17 mouse cellular contexts compared by ENCODE assay signal in genomic region chr1:33897426-33897825, GRCm38 (mm10).
"Had no signal": no experiment of that assay in that cellular context is flagged by ENCODE, and none has a peak within 500 bp of the region (broad histone marks: within the 10 kb centered on the region; RNA-seq: fewer than 3 reads in every experiment).

No protein-coding gene starts in this region.

- H3K9ac ChIP-seq: limb, embryonic 12.5 days; liver, embryonic 13.5 days; liver, postnatal 0 days; lung, embryonic 15.5 days; midbrain, embryonic 15.5 days; neural tube, embryonic 12.5 days had no signal

- H3K27me3 ChIP-seq: limb, embryonic 12.5 days; lung, embryonic 15.5 days; midbrain, embryonic 15.5 days; neural tube, embryonic 12.5 days had no signal

- DNase-seq: kidney, postnatal 10 days; kidney, postnatal 4 days; liver; liver, embryonic 13.5 days; liver, postnatal 0 days; lung, postnatal 14 days; thymus, adult 2 months; thymus, postnatal 25 days had no signal

- H3K36me3 ChIP-seq: limb, embryonic 12.5 days; liver, embryonic 13.5 days; lung, embryonic 15.5 days; midbrain, embryonic 15.5 days; neural tube, embryonic 12.5 days had no signal

- H3K4me2 ChIP-seq: limb, embryonic 12.5 days; liver, embryonic 13.5 days; lung, embryonic 15.5 days; midbrain, embryonic 11.5 days; midbrain, embryonic 15.5 days; neural tube, embryonic 12.5 days had no signal

- H3K4me3 ChIP-seq: layer of hippocampus, adult 2 months; limb, embryonic 12.5 days; liver, embryonic 13.5 days; lung, embryonic 15.5 days; megakaryocyte, embryonic 14.5 days; midbrain, embryonic 15.5 days; neural tube, embryonic 12.5 days had no signal

- H3K4me1 ChIP-seq: limb, embryonic 12.5 days; liver, embryonic 13.5 days; lung, embryonic 15.5 days; megakaryocyte, embryonic 14.5 days; midbrain, embryonic 15.5 days; neural tube, embryonic 12.5 days had no signal

- ATAC-seq: liver, postnatal 0 days; midbrain, embryonic 15.5 days had no signal

- H3K9me3 ChIP-seq: limb, embryonic 12.5 days; liver, embryonic 13.5 days; lung, embryonic 15.5 days; megakaryocyte, embryonic 14.5 days; midbrain, embryonic 15.5 days; neural tube, embryonic 12.5 days had no signal

- H3K27ac ChIP-seq: layer of hippocampus, adult 2 months; limb, embryonic 12.5 days; liver, embryonic 13.5 days; lung, embryonic 15.5 days; macrophage; midbrain, embryonic 15.5 days; neural tube, embryonic 12.5 days; stomach, postnatal 0 days had no signal
